Mouse (Mus musculus) brain, adult 2 months (tissue): ENCODE data around the gene S100a4.

Source experiments
- DNase-seq: peaks from one replicate; pipeline ENCODE4 v3.0.0; 2011; ENCODE audit warnings: low read depth, low spot score

The S100a4 gene

DNA sequence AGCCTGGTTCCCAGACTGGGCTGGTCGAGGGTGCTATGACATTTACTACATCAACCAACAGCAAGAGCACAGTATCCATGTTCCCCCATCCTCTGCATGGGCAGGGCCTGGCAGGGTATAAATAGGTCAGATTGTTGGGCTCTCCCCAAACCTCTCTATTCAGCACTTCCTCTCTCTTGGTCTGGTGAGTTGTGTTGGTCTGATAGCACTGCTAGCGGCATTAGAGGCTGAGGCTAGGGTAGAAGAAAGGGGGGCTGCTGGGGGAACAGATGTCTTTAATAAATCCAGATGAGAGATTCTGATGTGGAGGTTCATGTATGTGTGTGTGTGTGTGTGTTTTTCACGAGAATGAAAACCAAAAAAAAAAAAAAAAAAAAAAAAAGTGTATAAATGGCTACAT lies at the start of gene S100a4:
S100a4 (plus strand) TSS at position 149 of the 400 bp plus-strand sequence.
- DNase-seq = no peak

DNA sequence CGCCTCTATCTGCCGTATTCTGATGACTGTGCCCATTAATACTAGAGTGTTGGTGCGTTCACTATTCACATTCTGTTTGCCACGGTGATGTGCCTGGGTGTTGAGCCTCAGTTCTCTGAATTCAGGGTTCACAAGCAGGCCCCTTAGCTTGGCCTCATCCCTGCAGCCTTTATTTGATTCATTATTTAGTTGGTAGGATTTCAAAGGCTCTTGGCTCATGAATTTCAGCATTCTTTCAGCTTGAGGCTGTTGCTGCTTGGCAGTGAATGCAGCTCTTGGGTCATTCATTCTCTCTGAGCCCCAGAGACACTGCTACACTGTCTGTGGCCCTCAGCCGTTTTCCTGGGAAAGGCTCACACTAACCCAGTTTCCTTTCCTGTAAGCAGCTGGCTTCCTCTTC lies 47.6 kb upstream of the S100a4 start:
- DNase-seq = peak; percentile 84

DNA sequence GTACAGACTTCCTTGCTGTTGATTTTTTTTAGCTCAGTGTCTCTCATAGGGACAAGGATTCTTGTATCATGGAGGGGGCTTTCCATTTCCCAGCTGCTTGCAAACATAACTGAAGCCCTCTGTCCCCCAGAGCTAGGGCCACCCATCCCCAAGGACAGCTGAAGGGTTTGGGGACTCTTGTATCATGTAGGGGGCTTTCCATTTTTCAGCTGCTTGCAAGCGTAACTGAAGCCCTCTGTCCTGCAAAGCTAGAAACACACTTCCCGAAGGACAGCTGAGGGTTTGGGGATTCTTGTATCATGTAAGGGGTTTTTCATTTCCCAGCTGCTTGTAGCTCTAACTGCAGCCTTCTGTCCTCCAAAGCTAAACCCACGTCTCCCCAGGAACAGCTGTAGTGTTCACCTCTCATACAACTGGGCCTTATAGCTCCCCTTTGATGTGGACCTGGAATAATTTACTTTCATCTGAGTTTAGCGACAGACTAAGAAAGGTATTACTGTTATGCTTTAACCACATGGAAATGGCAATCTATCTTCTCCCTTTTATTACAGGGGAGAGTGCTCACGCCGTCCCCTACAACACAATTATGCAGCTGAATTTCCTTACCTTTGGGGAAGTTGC lies 43.5 kb upstream of the S100a4 start, which contains the start of gene S100a3:
S100a3 (plus strand) TSS at position 571 of the 621 bp plus-strand sequence.
- DNase-seq = peak; percentile 16

DNA sequence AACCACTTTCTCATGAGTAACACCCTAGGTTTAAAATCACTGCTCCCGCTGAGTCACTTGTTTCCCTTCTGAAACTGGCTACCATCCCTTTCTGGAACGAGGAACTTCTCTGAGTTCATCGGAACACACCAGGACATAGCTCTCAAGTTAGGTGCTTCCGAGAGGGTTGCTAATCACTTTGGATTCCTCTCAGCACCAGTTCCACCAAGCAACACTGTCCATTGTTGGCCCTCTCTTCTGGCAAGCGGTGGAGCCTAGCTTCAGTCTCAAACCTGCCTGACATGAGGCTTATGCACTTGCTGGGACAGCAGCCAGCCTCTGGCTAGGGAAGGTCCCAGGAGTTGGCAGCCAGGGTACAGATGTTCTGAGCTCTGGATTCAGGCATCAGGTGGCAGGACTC lies 28.9 kb upstream of the S100a4 start:
- peak; percentile 10 for DNase-seq

DNA sequence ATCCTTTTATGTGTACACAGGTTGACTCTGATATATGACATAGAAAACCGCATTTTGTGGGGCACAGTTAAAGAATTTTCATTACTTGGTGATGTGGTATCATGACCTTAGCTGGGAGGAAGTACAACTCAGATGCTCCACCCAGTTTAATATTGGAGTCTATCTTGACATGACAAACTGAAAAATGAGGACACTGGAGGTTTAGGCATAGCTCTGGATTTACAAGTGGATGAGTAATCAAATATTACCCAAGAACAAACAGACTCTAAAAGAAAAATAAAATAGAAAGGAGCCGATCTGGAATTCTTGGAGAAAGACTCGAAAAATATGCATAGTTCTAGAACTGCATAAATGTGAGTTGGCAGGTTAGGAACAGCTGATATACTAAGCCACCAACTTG lies 28.3 kb upstream of the S100a4 start:
- DNase-seq = no peak

DNA sequence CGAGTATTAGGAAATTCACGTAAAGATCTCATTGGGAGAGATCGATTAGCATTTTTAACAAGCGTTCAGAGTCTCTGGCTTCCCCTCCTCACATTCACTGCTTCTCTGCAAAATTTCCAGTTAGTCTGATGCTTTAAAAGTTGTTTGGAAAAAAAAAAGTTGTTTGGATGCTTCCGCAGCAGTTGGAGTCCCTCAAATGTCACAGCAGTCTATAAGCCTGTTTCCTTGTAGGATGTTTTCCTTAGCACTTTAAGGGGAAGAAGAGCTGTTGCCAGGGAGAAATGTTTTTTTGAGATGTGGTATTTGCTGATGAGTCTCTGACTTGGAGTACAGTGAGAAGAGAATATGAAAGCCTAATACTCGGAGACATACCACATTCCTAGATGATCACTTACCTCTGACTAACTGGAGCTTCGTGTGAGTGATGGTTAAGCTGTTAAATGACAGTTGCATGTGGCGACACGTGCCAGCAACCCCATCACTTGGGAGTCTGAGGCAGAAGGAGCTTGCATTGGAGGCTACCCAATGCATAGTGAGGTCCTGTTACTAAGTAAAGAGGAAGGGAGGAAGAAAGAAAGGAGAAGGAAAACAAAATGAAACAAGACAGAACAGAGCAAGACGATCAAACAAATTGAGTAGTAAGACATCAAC lies 27.1 kb upstream of the S100a4 start:
- peak; percentile 34 for DNase-seq

DNA sequence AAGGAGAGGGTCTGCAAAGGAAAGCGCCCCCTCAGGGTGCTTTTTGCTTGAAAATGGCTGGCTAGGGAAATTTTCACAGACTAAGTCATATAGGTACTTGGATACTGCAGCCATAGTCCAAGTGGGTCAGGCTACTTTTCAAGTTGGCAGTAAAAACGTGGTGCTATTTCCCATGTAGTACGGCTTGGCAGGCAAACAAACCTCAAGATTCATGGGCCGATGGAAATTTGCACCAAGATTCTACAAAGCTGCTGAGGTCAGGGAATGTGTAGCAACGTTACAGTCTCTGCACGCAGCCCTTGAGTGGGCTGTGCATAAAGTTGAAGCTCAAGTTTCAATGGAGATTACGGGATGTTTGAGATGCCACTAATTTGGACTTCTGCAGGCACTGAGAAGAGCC lies 24.1 kb upstream of the S100a4 start:
- no peak for DNase-seq

DNA sequence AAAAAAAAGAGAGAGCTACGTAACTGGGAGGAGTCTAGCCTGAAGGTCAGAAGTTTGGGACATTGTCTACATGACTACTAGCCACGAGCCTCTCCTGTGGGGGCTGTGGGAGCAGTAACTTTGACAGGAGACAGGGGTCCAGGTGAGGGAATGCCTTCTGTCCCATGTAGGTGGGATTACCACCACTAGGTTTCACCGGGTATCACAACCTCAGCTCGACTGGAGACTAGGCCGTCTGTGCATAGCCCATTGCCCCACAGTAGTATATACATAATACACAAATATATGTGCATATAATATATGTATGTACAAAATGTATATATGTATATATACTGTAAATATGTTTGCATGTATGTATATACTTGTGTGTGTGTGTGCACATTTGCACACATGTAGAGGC lies 22.4 kb upstream of the S100a4 start:
- DNase-seq = no peak

DNA sequence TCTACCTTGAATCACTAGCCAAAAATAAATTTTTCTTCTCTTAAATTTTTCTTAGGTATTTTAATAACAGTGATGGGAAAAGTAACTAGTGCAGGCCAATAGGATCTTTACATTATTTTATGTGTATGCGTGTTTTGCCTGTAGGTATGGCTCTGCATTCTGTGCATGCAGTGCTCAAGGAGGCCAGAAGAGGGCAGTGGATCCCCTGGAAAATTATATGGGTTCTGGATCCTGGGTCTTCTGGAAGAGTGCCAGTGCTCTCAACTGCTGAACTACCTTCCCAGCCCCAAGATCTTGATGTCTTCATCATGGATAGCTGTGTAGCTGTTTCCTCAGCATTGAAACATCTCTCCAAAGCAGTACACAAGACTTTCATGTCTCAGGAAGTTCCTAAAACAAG lies 21.4 kb upstream of the S100a4 start:
- no peak for DNase-seq

DNA sequence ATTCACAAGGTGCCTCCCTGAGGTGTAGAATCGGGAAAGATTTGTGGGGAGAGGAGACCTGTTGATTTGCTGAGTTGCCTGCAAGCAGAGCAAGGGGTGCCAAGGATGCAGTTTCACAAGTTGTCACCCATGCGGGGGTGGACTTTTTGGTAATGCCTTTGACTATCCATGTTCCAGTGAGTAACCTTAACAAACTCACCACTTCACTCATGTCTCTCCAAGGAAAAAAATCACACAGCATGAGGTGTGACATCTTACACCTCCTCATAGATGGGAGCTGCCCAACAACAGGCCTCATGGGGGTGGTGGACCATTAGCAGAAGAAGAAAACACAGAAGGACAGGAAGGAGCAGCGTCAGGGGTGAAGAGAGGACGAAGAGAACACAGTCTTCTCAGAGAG lies 21.0 kb upstream of the S100a4 start:
- no peak for DNase-seq

DNA sequence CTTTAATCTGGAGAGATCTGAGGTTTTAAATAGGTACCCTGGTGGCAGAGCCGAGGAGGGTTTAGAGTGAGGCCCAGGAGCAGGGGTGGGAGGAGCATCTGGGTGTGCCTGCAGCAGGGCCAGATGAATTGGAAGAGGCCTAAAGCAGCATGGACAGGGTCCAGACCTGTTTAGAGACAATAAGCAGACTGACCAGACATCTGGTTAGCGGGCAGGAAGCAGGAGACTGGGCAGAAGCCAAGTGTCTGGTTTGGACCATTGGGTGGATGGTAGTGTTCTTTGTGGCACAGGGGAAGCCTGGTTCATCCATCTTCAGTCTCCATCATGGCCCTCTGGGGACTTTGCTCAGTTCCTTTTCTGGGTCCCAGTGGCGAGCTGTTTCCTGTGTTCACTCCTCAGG lies 19.7 kb upstream of the S100a4 start:
- DNase-seq = no peak

DNA sequence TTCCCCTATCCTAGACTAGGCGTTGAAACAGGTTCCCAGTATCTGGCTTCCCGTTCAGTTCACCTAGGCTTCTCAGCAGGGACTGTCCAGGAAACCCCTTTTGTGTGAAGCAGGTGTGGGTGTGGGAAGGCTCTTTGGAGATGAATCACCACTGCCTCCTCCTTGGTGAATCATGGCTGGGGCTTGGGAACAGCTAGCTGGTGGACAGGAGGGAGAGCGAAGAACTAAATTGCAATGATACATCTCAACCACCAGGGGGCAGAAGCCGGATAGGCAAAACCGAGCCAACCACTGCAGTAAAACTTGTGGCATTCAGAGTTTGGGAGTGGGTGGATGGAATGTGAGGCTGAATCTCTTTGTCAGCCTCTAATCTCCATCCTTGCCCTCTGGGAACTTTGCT lies 18.0 kb upstream of the S100a4 start:
- peak; percentile 91 for DNase-seq

DNA sequence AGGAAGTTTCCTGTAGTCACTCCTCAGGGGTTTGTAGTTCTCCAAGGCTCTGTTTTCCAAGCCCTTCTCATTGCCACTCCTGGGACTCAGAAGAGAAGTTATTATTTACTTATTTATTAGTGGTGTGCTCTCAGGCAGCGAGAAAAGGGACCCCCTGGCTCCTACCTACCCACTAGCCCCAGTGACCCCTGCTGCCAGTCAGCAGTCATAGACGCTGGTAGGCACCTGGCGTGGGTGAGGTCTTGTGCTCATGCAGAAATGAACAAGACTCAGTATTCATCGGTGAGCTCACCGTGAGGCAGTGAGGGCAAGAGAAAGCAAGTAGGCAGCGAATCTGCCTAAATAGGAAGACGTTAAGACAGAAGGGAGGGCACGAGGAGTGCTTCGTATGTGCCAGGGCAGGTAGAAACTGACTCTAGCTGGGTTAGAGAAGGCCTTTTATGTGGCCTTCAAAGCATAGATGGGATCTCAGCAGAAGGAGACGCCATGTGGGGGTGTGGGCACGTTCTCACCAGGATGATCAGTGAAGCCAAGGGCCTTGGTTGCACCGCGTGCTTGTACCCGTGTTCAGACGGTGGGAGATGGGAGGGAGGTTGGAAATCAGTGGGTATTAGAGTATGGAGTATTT lies 17.4 kb upstream of the S100a4 start:
- no peak for DNase-seq

DNA sequence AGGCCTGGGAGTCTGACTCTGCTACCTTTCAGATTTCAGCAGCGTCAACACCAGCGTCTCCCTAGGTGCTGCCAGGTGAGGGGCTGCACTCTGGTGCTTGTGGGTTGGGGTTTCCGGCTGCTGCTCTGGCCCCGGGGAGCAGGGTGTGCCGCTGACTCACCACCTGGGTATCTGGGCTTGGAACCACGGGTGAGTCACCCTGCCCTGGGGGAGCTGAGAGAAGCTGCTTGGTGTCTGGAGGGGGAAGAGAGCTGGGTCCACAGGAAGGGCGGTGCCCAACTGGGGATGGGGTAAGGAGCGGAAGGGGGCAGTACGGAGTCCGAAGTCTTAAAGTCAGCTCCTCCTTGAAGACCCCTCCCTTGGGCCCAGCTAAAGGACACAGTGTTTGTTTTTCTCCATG lies 16.7 kb upstream of the S100a4 start:
- DNase-seq = peak; percentile 82

DNA sequence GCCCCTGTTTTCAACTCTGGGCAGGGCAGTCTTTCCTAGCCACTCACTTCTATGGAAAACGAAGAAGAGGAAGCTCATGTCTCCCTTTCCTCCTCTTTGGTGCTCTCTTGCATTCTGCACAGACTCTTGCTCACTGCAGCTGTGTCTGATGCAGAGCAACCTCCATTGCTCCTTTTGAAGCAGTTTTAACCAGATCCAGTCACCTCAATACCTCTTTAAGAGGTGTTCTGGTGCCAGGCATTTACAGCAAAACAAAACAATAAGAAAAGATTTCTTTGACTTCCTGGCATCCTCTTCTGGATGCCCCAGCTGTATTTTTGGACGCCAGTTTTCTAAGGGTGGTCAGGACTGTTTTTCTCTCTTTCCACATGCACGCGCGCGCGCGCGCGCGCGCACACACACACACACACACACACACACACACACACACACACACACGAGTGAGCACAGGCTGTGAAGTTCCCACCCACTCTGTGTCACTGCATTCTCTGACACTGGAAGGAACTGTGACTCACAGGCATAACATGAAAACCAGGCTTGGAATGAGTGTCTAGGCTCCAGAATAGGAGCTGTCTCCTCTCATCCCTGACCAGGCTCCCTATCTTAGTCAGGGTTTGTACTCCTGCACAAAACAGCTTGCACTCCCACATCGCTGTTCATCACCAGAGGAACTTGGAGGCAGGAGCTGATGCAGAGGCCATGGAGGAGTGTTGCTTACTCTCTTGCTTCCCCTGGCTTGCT lies 16.0 kb upstream of the S100a4 start:
- peak; percentile 95 for DNase-seq

DNA sequence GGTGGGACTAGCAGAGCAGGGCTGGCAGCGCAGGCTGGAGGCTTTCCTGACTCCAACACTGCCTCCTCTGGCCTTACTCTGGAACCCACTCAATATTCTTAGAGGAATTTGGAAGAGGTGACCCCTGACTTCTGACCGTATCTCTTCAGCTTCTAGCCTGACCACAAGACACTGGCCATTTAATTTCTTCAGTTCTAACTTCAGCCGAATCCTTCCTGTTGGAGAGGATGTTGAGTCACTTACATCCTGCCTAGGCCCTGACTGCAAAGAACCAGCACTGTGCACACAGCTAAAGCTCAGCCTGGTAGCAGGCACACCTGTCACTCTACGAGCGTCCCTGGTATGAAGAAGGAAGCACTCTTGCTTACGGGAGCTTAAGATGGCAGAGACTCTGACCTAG lies 14.2 kb upstream of the S100a4 start:
- DNase-seq = no peak

DNA sequence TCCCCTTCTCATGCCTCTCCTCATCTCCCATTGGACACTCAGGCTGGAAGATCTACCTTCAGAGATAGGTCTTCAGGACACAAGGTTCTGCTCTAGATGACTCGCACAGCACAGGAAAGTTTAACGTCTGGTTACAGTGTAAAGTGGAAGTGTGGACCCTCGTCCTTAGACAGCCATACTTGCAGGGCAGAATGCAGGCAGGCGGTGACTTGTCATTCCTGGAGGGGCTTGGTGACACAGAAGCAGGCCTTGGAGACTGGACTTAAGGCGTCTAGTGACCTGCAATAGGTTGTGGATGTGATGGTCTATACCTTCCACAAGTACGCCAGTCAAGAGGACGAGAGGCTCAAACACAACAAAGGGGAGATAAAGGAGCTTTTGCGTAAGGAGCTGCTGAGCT lies 13.6 kb upstream of the S100a4 start, which contains the start of gene S100a2:
S100a2 (plus strand) TSS at position 301 of the 400 bp plus-strand sequence.
- no peak for DNase-seq

DNA sequence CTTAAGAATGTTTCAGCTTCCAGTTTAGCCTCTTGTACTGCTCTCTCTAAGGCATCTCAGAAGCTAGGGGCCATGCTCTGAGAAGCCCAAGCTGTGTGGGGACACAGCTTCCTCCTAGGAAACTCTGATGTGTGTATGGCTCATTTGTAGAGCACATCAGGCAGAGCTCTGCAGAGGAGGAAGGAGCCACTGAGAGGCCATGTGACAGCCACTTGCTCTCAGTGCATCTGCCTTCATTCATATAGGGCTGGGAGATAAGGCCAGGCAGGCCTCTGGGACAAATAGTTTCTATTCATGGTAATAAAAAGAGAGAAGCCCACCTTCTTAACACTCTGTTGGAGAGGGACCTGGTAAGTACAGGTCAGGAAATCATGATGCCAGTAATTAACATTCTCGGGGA lies 9.1 kb upstream of the S100a4 start:
- no peak for DNase-seq

DNA sequence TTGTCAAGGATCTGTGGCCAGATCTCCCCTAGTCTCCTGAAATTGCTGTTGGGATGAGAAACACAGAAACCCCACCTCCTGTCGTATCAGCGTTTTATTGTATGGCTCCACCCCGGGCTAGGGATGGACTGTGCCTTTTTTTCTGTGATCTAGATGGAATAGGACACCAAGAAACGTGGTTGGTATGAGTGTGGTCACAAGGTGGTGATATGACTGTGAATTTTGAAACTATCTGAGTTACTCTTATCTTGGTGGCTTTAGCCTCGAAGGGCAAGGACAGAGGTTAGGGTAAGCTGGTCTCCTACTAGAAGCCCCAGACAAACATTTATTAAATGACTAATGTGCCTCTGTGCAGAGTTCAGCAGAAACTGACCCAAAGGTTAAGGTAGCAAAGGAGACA lies 8.0 kb upstream of the S100a4 start:
- no peak for DNase-seq

DNA sequence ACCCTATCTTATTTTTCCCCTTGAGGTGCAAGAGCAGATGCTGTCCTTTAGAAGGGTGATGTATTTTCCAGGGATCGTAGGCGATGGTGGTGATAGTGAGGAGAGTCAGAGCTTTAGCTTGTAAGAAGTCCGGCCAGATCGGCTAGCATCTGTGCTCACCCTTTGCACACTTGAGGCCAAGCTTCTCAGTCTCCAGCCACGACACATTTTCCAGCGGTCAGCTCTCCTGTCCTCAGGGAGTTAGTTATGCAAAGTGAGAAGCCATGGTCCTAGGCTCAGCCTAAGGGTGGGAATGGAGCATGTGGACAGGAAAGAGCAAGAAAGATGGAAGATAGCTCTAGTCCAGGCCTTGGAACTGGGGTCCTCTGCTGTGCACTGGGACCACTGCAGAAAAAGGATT lies 6.8 kb upstream of the S100a4 start:
- no peak for DNase-seq

DNA sequence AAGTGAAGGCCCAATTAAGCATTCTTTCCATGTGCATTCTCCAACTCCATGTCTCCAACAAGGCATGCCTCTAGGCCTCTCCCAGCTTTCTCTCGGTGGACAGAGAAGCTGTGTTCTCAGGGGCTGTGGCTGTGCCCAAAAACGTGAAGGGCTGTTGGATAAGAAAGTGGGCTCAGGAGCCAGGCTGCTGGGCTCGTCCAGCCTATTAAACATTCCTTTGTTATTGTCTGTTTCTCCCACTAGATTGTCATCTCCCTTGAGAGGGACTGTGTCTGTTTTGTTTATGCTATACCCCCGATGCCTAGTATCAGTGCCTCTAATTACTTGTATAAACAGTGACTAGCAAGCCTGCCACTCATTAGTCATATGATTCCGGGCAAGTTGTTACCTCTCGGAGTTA lies 5.8 kb upstream of the S100a4 start:
- no peak for DNase-seq

DNA sequence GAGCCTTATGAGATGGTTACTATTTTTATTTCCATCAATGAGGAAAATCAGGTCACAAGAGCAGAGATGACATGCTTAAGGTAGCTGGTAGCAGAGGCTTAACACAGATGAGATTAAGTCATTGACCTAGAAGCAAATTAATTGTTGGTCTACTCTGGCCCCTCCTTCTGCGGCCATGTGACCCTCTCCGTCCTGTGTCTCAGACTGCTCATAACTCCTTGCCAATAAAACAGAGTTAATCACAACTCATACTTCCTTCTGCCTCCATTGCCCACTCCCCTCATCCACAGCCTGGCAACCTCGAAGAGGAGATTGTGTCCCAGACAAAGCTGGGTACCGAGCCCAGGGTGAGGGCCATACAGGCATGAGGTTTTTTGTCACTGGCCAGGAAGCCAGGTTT lies 5.4 kb upstream of the S100a4 start:
- no peak for DNase-seq
